Mouse (Mus musculus): ENCODE results near the gene Srgap3. TPM values are rescaled to one million over a fixed set of nuclear protein-coding genes. Genes with fewer than 3 reads are reported as not detected.

Gene Srgap3
- 6.1 and 6.9 TPM in 2 replicates for polyA plus RNA-seq (2015; fragmentation: Nextera tagmentation; extraction: Ambion mirVana)

- Histone ChIP-seq H3K9ac (peak within 1 kb of the TSS; percentile 42), H3K4me1 (peaks cover 34% of the 10 kb centered on the region), H3K27ac (replicated peaks) (peak within 1 kb of the TSS; percentile 74), H3K4me3 (replicated peaks) (peak within 1 kb of the TSS; percentile 55), H3K36me3 (no peaks in the 10 kb centered on the region), H3K27me3 (no peaks in the 10 kb centered on the region), H3K9me3 (replicated peaks) (no peaks in the 10 kb centered on the region), H3K4me2 (replicated peaks) (peak within 1 kb of the TSS; percentile 64)
- ATAC-seq (ENCODE audit: insufficient number of reproducible peaks, low FRiP score, low TSS enrichment, low read depth), result peak; percentile 88
- under 1% methylated on average over 31 of the region's 31 CpGs for WGBS
These were observed at the start of gene Srgap3 for GRCm38 (mm10) chr6:112946895-112947436. Gene Srgap3, minus strand, starts transcription at chr6:112947266.

DNA sequence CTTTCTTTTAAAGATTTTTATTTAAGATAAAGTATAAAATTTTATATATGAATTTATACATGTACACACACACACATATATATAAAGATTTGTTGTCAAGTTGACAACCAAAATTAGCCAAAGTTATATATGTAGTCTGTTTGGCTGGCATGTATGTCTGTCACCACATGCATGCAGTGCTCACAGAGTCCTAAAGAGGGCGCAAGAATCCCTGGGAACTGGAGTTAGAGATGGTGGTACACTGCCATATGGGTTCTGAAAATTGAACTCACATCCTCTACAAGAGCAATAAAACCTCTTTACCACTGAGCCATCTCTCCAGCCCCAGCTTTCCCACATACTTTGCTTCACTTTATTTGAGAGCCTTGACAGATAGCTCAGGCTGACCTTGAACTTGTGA is 48.6 kb upstream of the Srgap3 start:
- Histone ChIP-seq H3K4me1 (peaks cover 3% of the 10 kb centered on the region), H3K27me3 (no peaks in the 10 kb centered on the region), H3K4me2 (replicated peaks) (no peak overlapping the region), H3K27ac (replicated peaks) (no peak overlapping the region), H3K36me3 (no peaks in the 10 kb centered on the region), H3K9ac (no peak overlapping the region), H3K9me3 (replicated peaks) (no peaks in the 10 kb centered on the region), H3K4me3 (replicated peaks) (no peak overlapping the region)
- ATAC-seq (ENCODE audit: insufficient number of reproducible peaks, low FRiP score, low TSS enrichment, low read depth), result no peak
- 53% methylated on average over 1 of the region's 1 CpGs for WGBS

DNA sequence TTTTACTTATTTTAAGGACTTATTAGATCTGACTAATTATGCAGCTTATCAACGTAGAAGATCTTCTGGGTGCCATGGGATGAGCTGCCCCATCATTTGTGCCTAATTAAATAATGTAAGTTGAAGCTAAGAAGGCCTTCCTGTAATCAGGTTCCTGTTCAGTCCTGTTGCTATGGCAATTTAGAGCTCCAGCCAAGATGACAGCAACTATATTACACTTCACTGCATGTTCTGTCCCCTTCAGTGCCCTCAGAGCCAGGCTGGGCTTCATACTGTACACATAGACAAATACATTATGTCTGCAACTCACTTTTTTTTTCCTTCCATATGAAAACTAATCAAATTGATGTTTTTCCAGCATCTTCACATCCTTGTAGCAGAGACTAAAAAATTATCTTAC is 43.1 kb upstream of the Srgap3 start:
- no peak for ATAC-seq (ENCODE audit: insufficient number of reproducible peaks, low FRiP score, low TSS enrichment, low read depth)
- Histone ChIP-seq H3K27ac (replicated peaks) (no peak overlapping the region), H3K9ac (no peak overlapping the region), H3K4me1 (no peaks in the 10 kb centered on the region), H3K27me3 (no peaks in the 10 kb centered on the region), H3K9me3 (replicated peaks) (no peaks in the 10 kb centered on the region), H3K4me2 (replicated peaks) (no peak overlapping the region), H3K36me3 (no peaks in the 10 kb centered on the region), H3K4me3 (replicated peaks) (no peak overlapping the region)
- 33% methylated on average over 1 of the region's 1 CpGs for WGBS

DNA sequence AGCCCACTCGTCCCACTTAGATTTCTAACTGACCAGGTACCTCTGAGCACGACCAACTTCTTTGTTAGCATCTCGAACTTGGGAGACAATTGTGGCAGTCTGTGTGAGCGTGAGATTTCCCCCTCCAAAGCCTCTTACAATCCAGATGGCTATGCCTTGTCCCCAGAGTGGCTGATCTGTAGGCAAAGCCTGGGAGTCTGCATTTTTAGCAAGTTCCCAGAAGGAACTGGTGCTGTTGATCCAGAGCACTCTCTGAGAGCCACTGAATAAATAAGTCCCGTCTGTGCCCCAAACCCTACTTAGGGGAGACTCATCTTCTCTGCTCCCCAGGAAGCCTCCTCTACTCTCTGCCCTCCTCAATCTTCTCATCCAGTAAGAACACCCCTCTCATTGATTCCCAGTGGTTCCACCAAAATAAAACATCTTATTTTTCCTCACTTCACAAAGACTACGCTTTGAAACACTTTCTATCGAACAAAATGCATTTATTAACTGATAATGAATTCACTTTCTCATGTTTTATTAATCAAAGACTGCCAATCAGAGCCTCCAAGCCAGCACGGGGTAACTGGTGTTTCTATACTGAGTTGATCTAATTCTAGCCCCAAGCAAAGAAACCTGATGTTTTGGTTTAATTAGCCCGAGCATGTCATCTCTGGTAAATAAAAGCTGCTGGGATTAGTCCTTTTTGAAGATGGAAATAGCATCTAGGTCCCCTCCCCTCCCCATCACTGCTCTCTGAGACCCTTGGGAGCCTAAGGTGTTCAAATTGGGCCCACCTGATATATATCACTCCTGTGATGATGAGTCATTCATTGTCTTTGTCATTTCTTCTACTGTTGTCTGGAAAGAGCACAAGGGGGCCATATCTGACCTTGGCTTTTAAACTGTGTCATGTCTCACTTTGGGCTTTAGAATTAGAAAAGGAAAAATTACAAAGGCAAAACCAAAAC is 38.6 kb upstream of the Srgap3 start:
- Histone ChIP-seq H3K4me1 (no peaks in the 10 kb centered on the region), H3K27me3 (no peaks in the 10 kb centered on the region), H3K27ac (replicated peaks) (no peak overlapping the region), H3K9me3 (replicated peaks) (no peaks in the 10 kb centered on the region), H3K9ac (no peak overlapping the region), H3K4me3 (replicated peaks) (no peak overlapping the region), H3K36me3 (no peaks in the 10 kb centered on the region), H3K4me2 (replicated peaks) (no peak overlapping the region)
- ATAC-seq (ENCODE audit: insufficient number of reproducible peaks, low FRiP score, low TSS enrichment, low read depth), result no peak
- 37% methylated on average over 9 of the region's 9 CpGs for WGBS

GRCm38 (mm10) chr6:112982241-112982640 is 35.2 kb upstream of the Srgap3 start:
- Histone ChIP-seq H3K9ac (no peak overlapping the region), H3K27me3 (no peaks in the 10 kb centered on the region), H3K27ac (replicated peaks) (0 out of 2 replicates have a peak overlapping the region, but pooled peaks have one; percentile 22), H3K36me3 (no peaks in the 10 kb centered on the region), H3K9me3 (replicated peaks) (no peaks in the 10 kb centered on the region), H3K4me1 (no peaks in the 10 kb centered on the region), H3K4me3 (replicated peaks) (no peak overlapping the region), H3K4me2 (replicated peaks) (no peak overlapping the region)
- no peak for ATAC-seq (ENCODE audit: insufficient number of reproducible peaks, low FRiP score, low TSS enrichment, low read depth)
- 24% methylated on average over 7 of the region's 7 CpGs for WGBS

GRCm38 (mm10) chr6:112978947-112979346 is 31.9 kb upstream of the Srgap3 start:
- Histone ChIP-seq H3K9ac (no peak overlapping the region), H3K36me3 (no peaks in the 10 kb centered on the region), H3K4me3 (replicated peaks) (no peak overlapping the region), H3K4me1 (0 out of 2 replicates have a peak, but pooled peaks cover 6% of the 10 kb centered on the region), H3K27me3 (no peaks in the 10 kb centered on the region), H3K4me2 (replicated peaks) (no peak overlapping the region), H3K9me3 (replicated peaks) (no peaks in the 10 kb centered on the region), H3K27ac (replicated peaks) (no peak overlapping the region)
- no peak for ATAC-seq (ENCODE audit: insufficient number of reproducible peaks, low FRiP score, low TSS enrichment, low read depth)
- 83% methylated on average over 3 of the region's 3 CpGs for WGBS

GRCm38 (mm10) chr6:112977246-112977645 is 30.2 kb upstream of the Srgap3 start:
- Histone ChIP-seq H3K4me1 (peaks cover 20% of the 10 kb centered on the region), H3K4me3 (replicated peaks) (no peak overlapping the region), H3K9ac (no peak overlapping the region), H3K27ac (replicated peaks) (no peak overlapping the region), H3K36me3 (no peaks in the 10 kb centered on the region), H3K4me2 (replicated peaks) (no peak overlapping the region), H3K27me3 (no peaks in the 10 kb centered on the region), H3K9me3 (replicated peaks) (no peaks in the 10 kb centered on the region)
- no peak for ATAC-seq (ENCODE audit: insufficient number of reproducible peaks, low FRiP score, low TSS enrichment, low read depth)
- WGBS, result 58% methylated on average over 4 of the region's 4 CpGs

DNA sequence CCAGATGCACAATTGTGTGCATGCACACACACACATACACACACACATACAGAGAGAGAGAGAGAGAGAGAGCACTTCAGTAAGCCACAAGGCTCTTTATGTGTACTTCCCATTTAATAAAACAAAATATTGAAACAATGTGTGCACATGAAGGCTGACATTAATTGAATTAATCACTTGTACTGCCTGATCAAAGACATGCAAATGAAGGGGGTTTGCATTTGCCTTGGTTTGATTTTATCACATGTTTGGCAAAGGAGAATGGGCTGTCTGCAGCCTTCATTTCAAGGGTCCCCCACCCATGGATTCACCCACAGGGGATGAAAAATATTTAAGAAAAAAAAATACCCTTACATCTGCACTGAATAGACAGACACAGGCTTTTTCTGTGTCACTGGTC is 29.5 kb upstream of the Srgap3 start:
- H3K27me3 ChIP-seq, result no peaks in the 10 kb centered on the region
- no peak overlapping the region for H3K9ac ChIP-seq
- no peak for ATAC-seq (ENCODE audit: insufficient number of reproducible peaks, low FRiP score, low TSS enrichment, low read depth)
- H3K9me3 ChIP-seq (replicated peaks), result no peaks in the 10 kb centered on the region
- H3K36me3 ChIP-seq, result no peaks in the 10 kb centered on the region
- H3K27ac ChIP-seq (replicated peaks), result no peak overlapping the region
- H3K4me2 ChIP-seq (replicated peaks), result no peak overlapping the region
- no peak overlapping the region for H3K4me3 ChIP-seq (replicated peaks)
- peaks cover 22% of the 10 kb centered on the region for H3K4me1 ChIP-seq

- WGBS, result 69% methylated on average over 16 of the region's 16 CpGs
- no peak for ATAC-seq (ENCODE audit: insufficient number of reproducible peaks, low FRiP score, low TSS enrichment, low read depth)
- Histone ChIP-seq H3K4me2 (replicated peaks) (no peak overlapping the region), H3K27me3 (no peaks in the 10 kb centered on the region), H3K27ac (replicated peaks) (no peak overlapping the region), H3K9ac (no peak overlapping the region), H3K9me3 (replicated peaks) (no peaks in the 10 kb centered on the region), H3K4me1 (peaks cover 22% of the 10 kb centered on the region), H3K4me3 (replicated peaks) (no peak overlapping the region), H3K36me3 (no peaks in the 10 kb centered on the region)
These were observed 29.1 kb upstream of the Srgap3 start for GRCm38 (mm10) chr6:112976136-112976535.

DNA sequence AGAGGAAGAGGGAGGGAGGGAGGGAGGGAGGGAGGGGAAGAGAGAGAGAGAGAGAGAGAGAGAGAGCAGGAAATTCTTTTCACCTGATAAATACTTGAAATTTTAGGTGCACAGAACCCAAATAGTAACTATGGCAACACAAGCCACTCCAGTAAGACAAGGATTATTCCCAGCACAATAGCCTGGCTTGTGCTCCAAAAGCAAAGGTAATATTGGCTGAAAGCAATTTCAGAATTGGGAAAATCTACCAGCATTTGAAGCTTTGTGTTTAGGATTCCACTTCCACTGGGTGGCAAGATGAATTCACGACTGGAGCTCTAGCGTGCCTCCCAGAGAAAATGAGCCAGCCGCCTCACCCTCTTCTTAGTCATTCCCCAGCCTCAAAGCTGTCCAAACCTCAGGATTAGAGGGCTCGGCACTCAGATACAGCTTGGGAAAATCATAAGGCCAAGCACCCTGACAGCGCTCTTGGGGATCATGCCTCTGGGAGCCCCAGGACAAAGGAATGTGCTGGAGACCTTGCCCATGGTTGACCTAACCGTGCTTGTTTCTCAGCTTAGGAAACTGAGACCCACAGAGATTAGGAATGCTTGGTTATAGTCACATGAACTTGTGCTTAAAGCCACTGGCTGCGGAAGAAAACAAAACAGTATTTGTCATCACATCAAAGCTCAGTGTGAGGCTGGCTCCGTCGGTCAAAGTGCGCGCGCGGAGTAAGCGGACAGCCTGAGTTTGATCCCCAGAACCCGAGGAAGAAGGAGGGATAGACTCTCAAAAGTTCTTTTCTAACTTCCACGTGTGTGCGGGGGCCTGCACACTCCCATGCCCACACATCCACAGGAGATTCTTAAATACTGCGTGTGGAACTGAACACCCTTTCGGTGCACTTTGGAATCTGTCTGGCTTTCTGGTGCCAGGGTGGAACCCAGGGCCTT is 27.0 kb upstream of the Srgap3 start:
- H3K4me3 ChIP-seq (replicated peaks), result no peak overlapping the region
- H3K9me3 ChIP-seq (replicated peaks), result no peaks in the 10 kb centered on the region
- H3K4me2 ChIP-seq (replicated peaks), result no peak overlapping the region
- H3K4me1 ChIP-seq, result peaks cover 22% of the 10 kb centered on the region
- ATAC-seq (ENCODE audit: insufficient number of reproducible peaks, low FRiP score, low TSS enrichment, low read depth), result no peak
- no peak overlapping the region for H3K9ac ChIP-seq
- WGBS, result 67% methylated on average over 19 of the region's 19 CpGs
- no peaks in the 10 kb centered on the region for H3K27me3 ChIP-seq
- H3K36me3 ChIP-seq, result no peaks in the 10 kb centered on the region
- no peak overlapping the region for H3K27ac ChIP-seq (replicated peaks)

Data from embryonic facial prominence, embryonic 15.5 days (tissue).